16 mouse cellular contexts compared by ENCODE assay signal in genomic region chr9:120653170-120653569, GRCm38 (mm10).
DNase-seq lines count a peak whose midpoint lies in the region; ATAC-seq and TF ChIP-seq lines count a peak whose summit lies in the region.
"Had no signal": no experiment of that assay in that cellular context is flagged by ENCODE, and none has a peak within 500 bp of the region (broad histone marks: within the 10 kb centered on the region; RNA-seq: fewer than 3 reads in every experiment).

No protein-coding gene starts in this region.

- no peak for TF ChIP-seq EP300 in stomach, postnatal 0 days (optimal IDR thresholded peaks at IDR 0.05)

- peaks cover 4% of the 10 kb centered on the region; the same call in 1 of the 2 replicates for H3K27me3 ChIP-seq in forebrain, embryonic 10.5 days (ENCODE audit: poor library complexity, severe bottlenecking)
- no peaks in the 10 kb centered on the region for H3K27me3 ChIP-seq in forebrain, embryonic 11.5 days (ENCODE audit: control insufficient read depth, insufficient read depth, low read length)
- no peaks in the 10 kb centered on the region for H3K27me3 ChIP-seq in stomach, embryonic 15.5 days (replicated peaks)
- H3K27me3 ChIP-seq in stomach, postnatal 0 days (ENCODE audit: control insufficient read depth, insufficient read depth, low read length) = no peaks in the 10 kb centered on the region
- no peaks in the 10 kb centered on the region for H3K27me3 ChIP-seq in midbrain, embryonic 13.5 days
- H3K27me3 ChIP-seq in stomach, embryonic 16.5 days (ENCODE audit: control insufficient read depth, insufficient read depth, low read length) = no peaks in the 10 kb centered on the region
- H3K27me3 ChIP-seq: embryonic facial prominence, embryonic 13.5 days; limb, embryonic 15.5 days had no signal

- H3K27ac ChIP-seq in forebrain, embryonic 10.5 days = peak overlapping the region; percentile 65; the same call in 1 of the 2 replicates
- no peak overlapping the region for H3K27ac ChIP-seq in forebrain, embryonic 11.5 days (ENCODE audit: low read depth, low read length)
- H3K27ac ChIP-seq in stomach, embryonic 15.5 days = no peak overlapping the region
- no peak overlapping the region for H3K27ac ChIP-seq in stomach, postnatal 0 days (replicated peaks)
- H3K27ac ChIP-seq in midbrain, embryonic 13.5 days = peak overlapping the region; percentile 53
- H3K27ac ChIP-seq in stomach, embryonic 16.5 days (ENCODE audit: low read length) = no peak overlapping the region
- H3K27ac ChIP-seq: embryonic facial prominence, embryonic 13.5 days; gastrocnemius, adult 2 months; limb, embryonic 15.5 days had no signal

- no peak overlapping the region for H3K4me2 ChIP-seq in forebrain, embryonic 11.5 days (ENCODE audit: low read depth, low read length, severe bottlenecking)
- 0 out of 2 replicates have a peak overlapping the region, but pooled peaks have one; percentile 8 for H3K4me2 ChIP-seq in stomach, embryonic 15.5 days
- no peak overlapping the region for H3K4me2 ChIP-seq in stomach, postnatal 0 days (replicated peaks; ENCODE audit: low read depth)
- H3K4me2 ChIP-seq in midbrain, embryonic 13.5 days (replicated peaks) = no peak overlapping the region
- H3K4me2 ChIP-seq in stomach, embryonic 16.5 days (ENCODE audit: low read depth, low read length) = peak overlapping the region; percentile 23; the same call in 1 of the 2 replicates
- H3K4me2 ChIP-seq: heart, embryonic 12.5 days; limb, embryonic 15.5 days had no signal

- H3K9me3 ChIP-seq in forebrain, embryonic 10.5 days = peaks cover 5% of the 10 kb centered on the region; the same call in 1 of the 2 replicates
- no peaks in the 10 kb centered on the region for H3K9me3 ChIP-seq in forebrain, embryonic 11.5 days (ENCODE audit: control insufficient read depth, low read length)
- no peaks in the 10 kb centered on the region for H3K9me3 ChIP-seq in stomach, embryonic 15.5 days
- H3K9me3 ChIP-seq in stomach, postnatal 0 days (ENCODE audit: control insufficient read depth, low read length) = no peaks in the 10 kb centered on the region; the same call in 1 of the 2 replicates
- no peaks in the 10 kb centered on the region for H3K9me3 ChIP-seq in midbrain, embryonic 13.5 days
- no peaks in the 10 kb centered on the region for H3K9me3 ChIP-seq in stomach, embryonic 16.5 days (replicated peaks; ENCODE audit: control insufficient read depth, low read length)
- H3K9me3 ChIP-seq: embryonic facial prominence, embryonic 13.5 days; limb, embryonic 15.5 days had no signal

- H3K9ac ChIP-seq in forebrain, embryonic 11.5 days (ENCODE audit: low read length) = no peak overlapping the region
- no peak overlapping the region for H3K9ac ChIP-seq in stomach, embryonic 15.5 days
- H3K9ac ChIP-seq in stomach, postnatal 0 days (ENCODE audit: low read length) = no peak overlapping the region
- no peak overlapping the region for H3K9ac ChIP-seq in midbrain, embryonic 13.5 days (replicated peaks)
- no peak overlapping the region for H3K9ac ChIP-seq in stomach, embryonic 16.5 days (ENCODE audit: low read length)
- H3K9ac ChIP-seq: embryonic facial prominence, embryonic 13.5 days; heart, embryonic 12.5 days; limb, embryonic 15.5 days had no signal

- no peak for DNase-seq in forebrain, embryonic 10.5 days (ENCODE audit: extremely low spot score, low spot score)
- no peak for DNase-seq in forebrain, embryonic 11.5 days (ENCODE audit: low spot score)
- DNase-seq in stomach, postnatal 0 days (ENCODE audit: low spot score) = no peak
- DNase-seq in thymus, postnatal 0 days (ENCODE audit: low spot score) = no peak
- DNase-seq: adrenal gland, adult 2 months; gastrocnemius, adult 2 months; kidney, postnatal 4 days; thymus, adult 2 months had no signal

- peaks cover 31% of the 10 kb centered on the region for H3K4me1 ChIP-seq in forebrain, embryonic 10.5 days
- peaks cover 6% of the 10 kb centered on the region; the same call in 1 of the 2 replicates for H3K4me1 ChIP-seq in forebrain, embryonic 11.5 days (replicated peaks; ENCODE audit: control insufficient read depth, insufficient read depth, low read length)
- no peaks in the 10 kb centered on the region for H3K4me1 ChIP-seq in stomach, embryonic 15.5 days
- 0 out of 2 replicates have a peak, but pooled peaks cover 2% of the 10 kb centered on the region for H3K4me1 ChIP-seq in stomach, postnatal 0 days (replicated peaks; ENCODE audit: control insufficient read depth, insufficient read depth)
- peaks cover 25% of the 10 kb centered on the region for H3K4me1 ChIP-seq in midbrain, embryonic 13.5 days (replicated peaks)
- H3K4me1 ChIP-seq in stomach, embryonic 16.5 days (ENCODE audit: control insufficient read depth, insufficient read depth, low read length) = no peaks in the 10 kb centered on the region

- H3K4me3 ChIP-seq in forebrain, embryonic 10.5 days = no peak overlapping the region
- no peak overlapping the region for H3K4me3 ChIP-seq in forebrain, embryonic 11.5 days (ENCODE audit: low read depth, low read length)
- no peak overlapping the region for H3K4me3 ChIP-seq in stomach, embryonic 15.5 days (replicated peaks)
- no peak overlapping the region for H3K4me3 ChIP-seq in stomach, postnatal 0 days (ENCODE audit: low read depth, low read length)
- H3K4me3 ChIP-seq in midbrain, embryonic 13.5 days (replicated peaks) = no peak overlapping the region
- no peak overlapping the region for H3K4me3 ChIP-seq in stomach, embryonic 16.5 days (replicated peaks; ENCODE audit: low read length)
- H3K4me3 ChIP-seq: embryonic facial prominence, embryonic 13.5 days; gastrocnemius, adult 2 months; heart, embryonic 12.5 days; limb, embryonic 15.5 days had no signal

- no peak for TF ChIP-seq CTCF in stomach, postnatal 0 days (IDR thresholded peaks at IDR 0.05; ENCODE audit: low read depth)

- WGBS in forebrain, embryonic 10.5 days = 79% methylated on average over 5 of the region's 5 CpGs
- WGBS in forebrain, embryonic 11.5 days = 73% methylated on average over 5 of the region's 5 CpGs
- WGBS in stomach, embryonic 15.5 days = 48% methylated on average over 5 of the region's 5 CpGs
- WGBS in stomach, postnatal 0 days = 57% methylated on average over 5 of the region's 5 CpGs
- WGBS in midbrain, embryonic 13.5 days = 60% methylated on average over 5 of the region's 5 CpGs
- WGBS in stomach, embryonic 16.5 days = 44% methylated on average over 5 of the region's 5 CpGs

- no peak for ATAC-seq in forebrain, embryonic 11.5 days (replicated peaks; ENCODE audit: low FRiP score)
- no peak for ATAC-seq in stomach, embryonic 15.5 days (ENCODE audit: insufficient read depth, low FRiP score, low read depth)
- no peak for ATAC-seq in stomach, postnatal 0 days (ENCODE audit: low FRiP score, low TSS enrichment)
- no peak for ATAC-seq in midbrain, embryonic 13.5 days
- no peak for ATAC-seq in stomach, embryonic 16.5 days (ENCODE audit: insufficient read depth, low FRiP score)
- no peak for ATAC-seq in erythroid progenitor cell, adult 5-6 weeks (replicated peaks; ENCODE audit: low FRiP score, poor library complexity, severe bottlenecking)
- ATAC-seq: lung, postnatal 0 days had no signal

- no peaks in the 10 kb centered on the region for H3K36me3 ChIP-seq in forebrain, embryonic 10.5 days (replicated peaks)
- no peaks in the 10 kb centered on the region for H3K36me3 ChIP-seq in forebrain, embryonic 11.5 days (ENCODE audit: control insufficient read depth, insufficient read depth, low read length)
- H3K36me3 ChIP-seq in stomach, embryonic 15.5 days = no peaks in the 10 kb centered on the region
- H3K36me3 ChIP-seq in stomach, postnatal 0 days (ENCODE audit: control insufficient read depth, insufficient read depth, low read length) = no peaks in the 10 kb centered on the region
- H3K36me3 ChIP-seq in midbrain, embryonic 13.5 days = no peaks in the 10 kb centered on the region
- no peaks in the 10 kb centered on the region for H3K36me3 ChIP-seq in stomach, embryonic 16.5 days (ENCODE audit: control insufficient read depth, insufficient read depth, low read length)
- H3K36me3 ChIP-seq: embryonic facial prominence, embryonic 13.5 days; heart, embryonic 12.5 days; limb, embryonic 15.5 days had no signal

Comparison
In these comparisons a context has a peak if more than half of its experiments do, and no peak if none do; other contexts are left out.
1. H3K27ac ChIP-seq: peak in forebrain, embryonic 10.5 days (single experiment) and midbrain, embryonic 13.5 days (single experiment); none in forebrain, embryonic 11.5 days (single experiment), stomach, embryonic 15.5 days (single experiment), stomach, postnatal 0 days (single experiment) and stomach, embryonic 16.5 days (single experiment).
2. H3K4me2 ChIP-seq: peak in stomach, embryonic 15.5 days (single experiment) and stomach, embryonic 16.5 days (single experiment); none in forebrain, embryonic 11.5 days (single experiment), stomach, postnatal 0 days (single experiment) and midbrain, embryonic 13.5 days (single experiment).